Mouse (Mus musculus): ENCODE data around the gene Irs3.

Gene Irs3

GRCm38 (mm10) chr5:137645652-137646091 lies at the start of gene Irs3:
Gene Irs3 (minus strand): TSS chr5:137645714.
- DNase-seq (ENCODE audit: low spot score in 2 of 2), result no peak

- DNase-seq (ENCODE audit: low spot score in 2 of 2), result no peak
These were observed 49.3 kb upstream of the Irs3 start for GRCm38 (mm10) chr5:137694796-137695195.

- DNase-seq (ENCODE audit: low spot score in 2 of 2), result no peak
These were observed 46.4 kb upstream of the Irs3 start for GRCm38 (mm10) chr5:137691881-137692280.

DNA sequence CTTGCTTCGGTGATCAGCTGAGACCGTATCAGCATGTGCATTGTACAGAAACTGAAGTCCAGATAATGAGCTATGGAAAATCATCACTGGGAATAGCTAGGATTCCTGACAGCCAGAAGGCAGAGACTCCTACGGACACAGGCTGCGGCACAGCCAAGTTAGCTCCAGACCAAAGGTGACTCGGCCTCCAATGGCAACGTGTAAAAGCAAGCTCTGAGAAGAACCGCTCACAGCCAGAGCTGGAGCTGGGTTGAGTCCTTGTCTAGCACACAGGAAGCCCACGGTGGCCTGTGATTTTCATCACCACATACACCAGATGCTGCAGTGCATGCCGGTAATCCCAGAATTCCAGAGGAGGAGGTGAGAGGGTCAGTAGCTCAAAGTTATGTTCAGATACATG lies 45.0 kb upstream of the Irs3 start:
- DNase-seq (ENCODE audit: low spot score in 2 of 2), result no peak

DNA sequence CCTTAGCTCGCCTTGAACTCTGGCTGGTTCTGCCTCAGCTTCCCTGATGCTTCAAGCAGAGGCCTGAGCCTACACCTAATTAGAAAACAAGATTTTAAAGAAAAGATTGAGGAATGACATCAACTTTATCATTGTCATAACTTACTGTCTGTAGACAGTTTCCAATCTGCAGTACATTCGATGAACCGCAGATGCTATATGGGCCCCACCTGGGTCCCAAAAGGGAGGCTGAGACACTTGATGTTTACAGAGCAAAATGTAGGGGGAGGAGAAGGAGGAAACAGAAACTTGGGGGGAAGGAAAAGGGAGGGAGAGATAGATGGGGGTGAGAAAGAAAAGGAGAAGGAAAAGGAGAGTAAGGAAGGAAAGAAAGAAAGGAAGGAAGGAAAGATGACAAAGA lies 44.5 kb upstream of the Irs3 start:
- DNase-seq (ENCODE audit: low spot score in 2 of 2), result no peak

DNA sequence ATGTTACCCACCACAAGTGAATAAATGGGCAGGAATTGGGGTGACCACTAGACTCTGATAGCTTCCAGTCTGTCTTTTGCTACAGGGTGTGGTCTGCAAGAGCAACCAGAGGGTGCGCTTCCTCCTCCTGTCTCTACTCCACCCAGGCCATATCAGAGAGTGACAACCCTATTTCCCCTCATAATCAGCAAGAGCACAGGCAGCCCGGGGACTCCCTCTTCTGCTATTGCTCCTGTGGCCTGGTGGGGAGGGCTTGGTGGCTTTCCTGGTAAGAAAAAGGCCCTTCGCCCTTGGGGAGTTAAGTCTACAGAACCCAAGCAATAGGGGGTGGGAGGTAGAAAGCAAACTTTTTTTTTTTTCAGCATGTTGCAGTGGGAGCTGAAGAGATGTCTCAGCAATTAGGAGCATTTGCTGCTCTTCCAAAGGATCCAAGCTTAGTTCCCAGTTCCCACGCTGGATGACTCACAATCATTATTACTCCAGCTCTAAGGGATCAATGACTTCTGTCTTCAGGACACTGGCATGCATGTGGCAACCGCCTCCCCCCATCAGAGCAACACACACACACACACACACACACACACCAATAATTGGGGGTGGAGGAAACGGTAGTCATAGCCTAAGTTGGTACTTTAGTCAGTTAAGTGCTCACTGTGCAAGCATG lies 40.7 kb upstream of the Irs3 start:
- no peak for DNase-seq (ENCODE audit: low spot score in 2 of 2)

DNA sequence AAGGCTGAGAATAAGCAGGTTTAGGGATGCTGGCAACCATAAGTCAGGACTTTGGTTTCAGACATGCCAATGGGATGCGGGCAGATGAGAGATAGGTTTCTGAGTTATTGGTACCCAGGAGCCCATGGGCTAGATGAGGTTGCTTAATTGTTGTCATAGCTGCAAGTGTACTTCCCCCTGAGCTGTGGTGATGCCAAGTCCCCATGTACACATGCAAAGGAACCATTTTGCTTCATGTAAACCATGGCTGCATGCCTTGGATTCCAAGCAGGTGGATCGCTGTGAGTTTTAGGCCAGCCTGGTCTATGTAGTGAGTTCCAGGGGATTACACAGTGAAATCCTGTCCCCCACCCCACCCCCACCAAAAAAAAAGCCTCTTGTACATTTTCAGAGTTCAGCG lies 40.1 kb upstream of the Irs3 start:
- no peak for DNase-seq (ENCODE audit: low spot score in 2 of 2)

DNA sequence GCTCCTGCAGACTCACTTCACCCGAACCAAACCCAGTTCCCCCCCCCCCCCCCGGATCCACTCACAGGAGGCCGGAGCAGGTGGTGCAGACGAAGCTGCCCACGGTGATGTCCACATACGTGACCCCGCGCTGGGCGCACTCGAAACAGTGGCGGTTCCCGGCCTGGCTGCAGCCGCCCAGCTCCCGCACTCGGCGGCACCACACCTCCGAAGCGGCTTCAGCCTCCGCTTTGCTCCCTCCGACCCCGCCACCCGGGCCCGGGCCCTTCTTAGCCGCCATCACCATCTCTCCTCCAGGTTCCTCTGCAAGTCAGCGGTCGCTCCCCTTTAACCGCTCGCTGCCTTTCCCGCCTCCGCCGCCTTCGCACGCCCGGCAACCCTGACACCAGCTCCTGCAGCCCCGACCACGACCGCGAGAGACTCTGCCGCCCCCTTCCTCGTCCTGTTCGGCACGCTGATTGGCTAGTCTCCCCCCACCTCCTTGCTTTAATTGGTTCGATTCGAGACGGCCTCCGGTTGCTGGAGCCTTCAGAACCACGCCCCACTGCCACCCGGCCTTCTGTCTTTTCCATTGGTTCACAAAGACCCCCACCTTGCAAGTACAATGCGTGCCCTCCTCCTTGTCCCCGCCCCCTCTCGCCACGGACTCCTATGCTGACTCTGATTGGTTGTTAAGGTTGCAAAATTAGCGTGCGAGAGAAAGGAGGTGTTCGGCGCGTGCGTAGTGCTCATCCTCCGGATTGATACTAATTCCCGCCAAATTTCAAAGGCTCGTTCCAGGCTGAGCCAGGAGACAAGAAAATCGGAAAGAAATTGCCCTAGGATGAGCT lies 39.0 kb upstream of the Irs3 start, which contains the start of gene Agfg2:
Gene Agfg2, minus strand, starts transcription at position 433 of the 830 bp plus-strand sequence.
- DNase-seq (ENCODE audit: low spot score in 2 of 2), result peak; percentile 95

- DNase-seq (ENCODE audit: low spot score in 2 of 2), result no peak
These were observed 38.1 kb upstream of the Irs3 start for GRCm38 (mm10) chr5:137683388-137684293.

GRCm38 (mm10) chr5:137682526-137682925 lies 37.0 kb upstream of the Irs3 start:
- no peak for DNase-seq (ENCODE audit: low spot score in 2 of 2)

GRCm38 (mm10) chr5:137679726-137680125 lies 34.2 kb upstream of the Irs3 start:
- no peak for DNase-seq (ENCODE audit: low spot score in 2 of 2)

DNA sequence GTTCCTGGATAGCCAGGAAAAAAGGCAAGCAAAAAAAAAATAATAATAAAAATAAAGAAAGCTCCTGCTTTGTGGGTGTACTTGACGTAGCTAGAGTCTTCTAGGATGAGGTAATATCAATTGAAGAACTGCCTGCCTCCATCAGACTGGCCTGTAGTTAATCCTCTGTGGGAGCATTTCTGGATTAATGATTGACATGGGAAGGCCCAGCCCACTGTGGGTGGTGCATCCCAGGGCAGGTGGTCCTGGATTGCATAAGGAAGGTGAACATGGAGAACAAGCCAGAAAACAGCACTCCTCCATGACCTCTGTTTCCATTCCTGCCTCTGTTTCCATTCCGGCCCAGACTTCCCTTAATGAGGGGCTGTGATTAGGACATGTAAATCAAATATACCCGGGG lies 33.2 kb upstream of the Irs3 start:
- DNase-seq (ENCODE audit: low spot score in 2 of 2), result no peak

GRCm38 (mm10) chr5:137677859-137678258 lies 32.3 kb upstream of the Irs3 start:
- DNase-seq (ENCODE audit: low spot score in 2 of 2), result no peak

- DNase-seq (ENCODE audit: low spot score in 2 of 2), result no peak
These were observed 29.3 kb upstream of the Irs3 start for GRCm38 (mm10) chr5:137674786-137675185.

GRCm38 (mm10) chr5:137673015-137673414 lies 27.5 kb upstream of the Irs3 start:
- DNase-seq (ENCODE audit: low spot score in 2 of 2), result no peak

DNA sequence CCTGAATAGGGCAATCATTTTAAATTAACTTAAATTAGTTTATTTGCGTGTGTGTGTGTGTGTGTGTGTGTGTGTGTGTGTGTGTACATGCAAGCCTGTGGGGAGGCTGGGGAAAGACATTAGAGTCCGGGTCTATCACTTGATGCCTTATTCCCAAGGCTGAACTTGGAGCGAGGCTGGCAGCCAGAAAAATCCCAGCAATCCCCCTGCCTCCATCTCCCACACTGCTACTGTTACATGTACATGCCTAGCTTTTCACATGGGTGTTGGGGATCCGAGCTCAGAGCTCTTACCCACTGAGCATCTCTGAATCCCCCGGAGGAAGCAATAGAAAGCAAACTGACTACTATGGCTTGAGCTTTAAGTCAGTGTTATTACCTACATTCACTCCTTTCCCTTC lies 26.8 kb upstream of the Irs3 start:
- no peak for DNase-seq (ENCODE audit: low spot score in 2 of 2)

DNA sequence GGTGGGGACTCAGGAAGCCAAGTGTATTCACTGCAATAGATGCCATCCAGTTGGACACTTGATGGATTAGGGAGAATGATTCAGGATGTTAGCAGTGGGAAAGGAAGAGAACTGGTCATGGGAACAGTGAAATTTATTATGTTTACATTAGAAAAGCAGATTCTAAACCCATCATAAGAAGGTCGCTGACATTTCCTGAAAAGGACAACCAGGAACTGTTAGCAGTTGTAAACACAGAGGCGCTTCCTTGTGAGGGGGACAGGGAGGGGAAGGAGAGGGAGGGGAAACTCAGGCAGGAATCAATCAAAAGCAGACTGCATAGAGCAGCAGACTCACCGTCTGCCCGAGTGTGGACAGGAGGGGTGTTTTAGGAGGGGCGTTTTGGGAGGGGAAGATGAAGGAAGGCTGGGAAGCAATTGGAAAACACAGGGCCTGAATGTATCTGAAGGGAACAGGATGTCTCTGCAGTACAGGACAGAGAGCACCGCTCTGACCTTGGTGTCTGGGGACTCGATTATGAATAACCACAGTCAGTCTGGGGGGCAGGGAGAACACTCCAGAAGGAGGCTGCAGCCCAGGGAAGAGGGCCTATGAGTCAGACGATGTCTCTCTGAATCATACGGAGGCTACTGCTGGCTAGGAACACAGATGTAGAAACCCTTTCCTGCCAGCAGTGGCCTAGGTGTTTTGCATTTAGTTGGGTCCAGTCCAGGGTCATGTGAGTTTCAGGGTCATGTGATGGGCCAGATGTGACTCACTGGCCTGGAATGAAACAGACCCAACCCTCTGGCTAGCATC lies 26.1 kb upstream of the Irs3 start:
- DNase-seq (ENCODE audit: low spot score in 2 of 2), result no peak

DNA sequence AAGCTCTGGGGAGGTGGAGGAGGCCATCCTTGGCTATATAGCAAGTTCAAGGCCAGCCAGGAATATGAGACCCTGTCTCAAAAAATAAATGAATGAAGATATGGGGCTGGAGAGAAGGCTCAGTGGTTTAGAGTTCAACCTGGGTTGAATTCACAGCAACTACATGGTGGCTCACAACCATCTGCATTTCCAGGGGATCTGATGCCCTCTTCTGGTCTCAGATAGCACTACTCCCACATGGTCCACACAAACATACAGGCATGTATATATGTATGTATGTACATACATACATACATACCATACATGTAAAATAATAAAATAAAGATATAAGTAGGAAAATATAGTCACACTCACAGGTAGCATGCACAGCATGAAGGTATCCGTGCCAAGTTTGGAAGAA lies 24.7 kb upstream of the Irs3 start:
- DNase-seq (ENCODE audit: low spot score in 2 of 2), result no peak

DNA sequence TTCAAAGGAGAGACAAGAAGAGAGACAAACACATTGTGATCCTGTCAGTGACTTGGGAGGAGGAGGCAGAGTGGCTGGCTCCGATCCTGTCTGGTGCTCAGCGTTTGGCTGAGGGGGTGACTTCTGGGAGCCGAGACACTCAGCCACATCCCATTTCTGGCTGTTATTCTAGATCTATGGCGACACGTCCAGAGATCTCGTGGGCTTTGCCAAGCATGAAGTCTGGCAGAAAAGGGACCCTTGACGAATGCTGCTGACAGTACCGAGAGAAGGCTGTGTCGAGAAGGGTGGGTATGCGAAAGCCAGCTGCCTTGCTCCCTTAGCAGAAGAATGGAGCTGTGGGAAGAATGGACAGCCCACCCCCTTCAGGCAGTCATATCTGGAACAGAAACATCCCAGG lies 23.5 kb upstream of the Irs3 start:
- DNase-seq (ENCODE audit: low spot score in 2 of 2), result no peak

DNA sequence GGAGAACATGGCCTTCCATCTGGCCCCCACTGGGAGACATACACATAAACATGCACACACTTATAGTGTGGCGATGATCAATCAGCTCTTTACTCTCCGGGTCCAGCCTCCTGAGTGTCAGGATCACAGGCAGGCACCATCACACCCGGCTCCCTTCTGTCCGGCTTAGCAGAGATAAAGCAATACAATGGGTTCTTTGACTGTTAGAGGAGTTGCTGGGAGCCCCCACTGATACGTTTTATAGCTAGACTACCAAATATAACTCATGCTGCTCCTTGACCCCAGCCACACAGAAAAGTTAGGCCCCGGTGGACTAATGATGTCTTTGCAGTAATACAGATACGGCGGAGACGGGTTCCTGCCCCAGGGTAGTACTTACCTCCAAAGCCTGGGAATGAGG lies 17.5 kb upstream of the Irs3 start:
- no peak for DNase-seq (ENCODE audit: low spot score in 2 of 2)

- DNase-seq (ENCODE audit: low spot score in 2 of 2), result no peak
These were observed 14.7 kb upstream of the Irs3 start for GRCm38 (mm10) chr5:137660064-137660688.

Measured in frontal cortex, postnatal 25 days (tissue).